Comparison of ENCODE assay signal across 22 mouse cellular contexts in the genomic region with DNA sequence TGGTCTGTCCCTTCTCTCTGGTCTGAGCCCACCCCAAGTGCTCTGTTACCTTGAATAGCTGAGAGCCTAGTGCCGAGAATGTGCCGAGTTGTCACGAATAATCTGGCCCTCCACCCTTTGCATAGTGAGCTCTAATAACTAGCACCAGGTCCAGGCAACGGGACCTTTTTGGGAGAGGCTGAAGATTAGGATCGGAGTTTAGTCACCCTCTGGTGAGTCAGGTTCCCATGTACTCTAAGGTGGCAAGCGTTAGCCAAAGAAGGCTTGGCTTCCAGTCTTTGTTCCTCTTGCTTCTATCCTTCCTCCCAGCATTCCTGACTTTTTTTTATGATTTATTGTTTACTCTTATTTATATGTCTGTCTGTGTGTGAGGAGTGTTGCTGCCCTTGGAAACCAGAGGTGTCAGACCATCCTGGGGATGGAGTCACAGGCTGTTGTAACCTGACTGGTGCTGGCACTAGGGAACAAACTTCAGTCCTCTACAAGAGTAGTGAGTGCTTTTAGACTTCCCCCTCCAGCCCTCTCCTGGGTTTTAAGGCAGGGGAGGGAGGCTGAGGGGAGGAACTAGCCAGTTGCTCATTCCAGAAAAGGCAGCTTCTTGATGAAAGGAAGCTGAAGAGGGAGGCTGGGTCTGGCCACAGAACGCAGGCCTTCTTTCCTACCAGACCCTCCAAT. TPM values are rescaled to one million over a fixed set of nuclear protein-coding genes. Genes with fewer than 3 reads are reported as not detected.
DNase-seq lines count a peak whose midpoint lies in the region; ATAC-seq and TF ChIP-seq lines count a peak whose summit lies in the region.
"Had no signal": no experiment of that assay in that cellular context is flagged by ENCODE, and none has a peak within 500 bp of the region (broad histone marks: within the 10 kb centered on the region; RNA-seq: fewer than 3 reads in every experiment).

No protein-coding gene starts in this region.

- no peak overlapping the region for H3ac ChIP-seq in myocyte (ENCODE audit: control insufficient read depth, insufficient read length)

- H3K27me3 ChIP-seq in heart, postnatal 0 days (ENCODE audit: control insufficient read depth, insufficient read depth, low read length) = no peaks in the 10 kb centered on the region
- peaks cover 13% of the 10 kb centered on the region for H3K27me3 ChIP-seq in heart, embryonic 12.5 days (replicated peaks)
- no peaks in the 10 kb centered on the region for H3K27me3 ChIP-seq in myocyte (ENCODE audit: control insufficient read depth, insufficient read depth, insufficient read length)
- H3K27me3 ChIP-seq in limb, embryonic 10.5 days (ENCODE audit: low read depth, poor library complexity, severe bottlenecking) = no peaks in the 10 kb centered on the region
- H3K27me3 ChIP-seq: kidney, embryonic 15.5 days; neural tube, embryonic 15.5 days had no signal

- H3K4me1 ChIP-seq in heart, postnatal 0 days (ENCODE audit: control insufficient read depth, insufficient read depth) = peaks cover 21% of the 10 kb centered on the region
- H3K4me1 ChIP-seq in heart, embryonic 12.5 days (replicated peaks) = peaks cover 25% of the 10 kb centered on the region; the same call in 1 of the 2 replicates
- H3K4me1 ChIP-seq in brown adipose tissue, adult 24 weeks (ENCODE audit: control insufficient read depth, insufficient read depth, insufficient read length, low read length) = peaks cover 33% of the 10 kb centered on the region
- peaks cover 3% of the 10 kb centered on the region; the same call in 1 of the 2 replicates for H3K4me1 ChIP-seq in limb, embryonic 10.5 days
- H3K4me1 ChIP-seq: neural tube, embryonic 15.5 days had no signal

- no peak overlapping the region for H3K4me3 ChIP-seq in heart, postnatal 0 days (ENCODE audit: low read depth, low read length)
- H3K4me3 ChIP-seq in heart, embryonic 12.5 days = no peak overlapping the region
- H3K4me3 ChIP-seq in brown adipose tissue, adult 24 weeks (ENCODE audit: insufficient read depth, low read depth, low read length) = no peak overlapping the region
- H3K4me3 ChIP-seq in myocyte = no peak overlapping the region
- H3K4me3 ChIP-seq in limb, embryonic 10.5 days = no peak overlapping the region
- H3K4me3 ChIP-seq: kidney, embryonic 15.5 days; liver, embryonic 13.5 days; neural tube, embryonic 15.5 days had no signal

- H3K9me3 ChIP-seq in heart, postnatal 0 days (replicated peaks; ENCODE audit: control insufficient read depth, low read length) = no peaks in the 10 kb centered on the region
- H3K9me3 ChIP-seq in heart, embryonic 12.5 days (replicated peaks) = no peaks in the 10 kb centered on the region
- no peaks in the 10 kb centered on the region for H3K9me3 ChIP-seq in limb, embryonic 10.5 days (replicated peaks)
- H3K9me3 ChIP-seq: kidney, embryonic 15.5 days; liver, embryonic 13.5 days; neural tube, embryonic 15.5 days had no signal

- 38% methylated on average over 7 of the region's 7 CpGs for WGBS in heart, postnatal 0 days
- WGBS in heart, embryonic 12.5 days = 52% methylated on average over 7 of the region's 7 CpGs
- 68% methylated on average over 7 of the region's 7 CpGs for WGBS in limb, embryonic 10.5 days

- no peak for TF ChIP-seq POLR2A in myocyte (IDR thresholded peaks at IDR 0.05; ENCODE audit: insufficient read length, low read depth)

- H3K27ac ChIP-seq in heart, postnatal 0 days (ENCODE audit: low read depth) = peak overlapping the region; percentile 1; the same call in 1 of the 2 replicates
- H3K27ac ChIP-seq in heart, embryonic 12.5 days (ENCODE audit: poor library complexity, severe bottlenecking) = no peak overlapping the region
- peak overlapping the region; percentile 82 for H3K27ac ChIP-seq in brown adipose tissue, adult 24 weeks (replicated peaks; ENCODE audit: low read depth, low read length)
- no peak overlapping the region for H3K27ac ChIP-seq in limb, embryonic 10.5 days
- H3K27ac ChIP-seq: kidney, embryonic 15.5 days; liver, embryonic 13.5 days; macrophage; neural tube, embryonic 15.5 days had no signal

- no peak for DNase-seq in heart, postnatal 0 days (ENCODE audit: low spot score)
- DNase-seq in lung, postnatal 10 days = peak; percentile 34
- DNase-seq in lung, postnatal 25 days (ENCODE audit: low spot score) = no peak
- DNase-seq in limb, embryonic 10.5 days (ENCODE audit: low spot score) = no peak
- DNase-seq in spleen, adult 18-20 months = no peak
- DNase-seq: adrenal gland, postnatal 14 days; cerebellum, adult 9-11 months; heart, postnatal 10 days; layer of hippocampus, adult 9-11 months; liver, embryonic 13.5 days; right cerebral cortex, adult 18-20 months; right cerebral cortex, postnatal 4 days; thymus, adult 18-20 months; thymus, postnatal 4 days had no signal

- H3K9ac ChIP-seq in heart, postnatal 0 days (replicated peaks; ENCODE audit: low read depth, low read length) = no peak overlapping the region
- no peak overlapping the region for H3K9ac ChIP-seq in heart, embryonic 12.5 days
- H3K9ac ChIP-seq: kidney, embryonic 15.5 days; liver, embryonic 13.5 days; neural tube, embryonic 15.5 days had no signal

- no peak for TF ChIP-seq CTCF in heart, postnatal 0 days (IDR thresholded peaks at IDR 0.05; ENCODE audit: low read depth)

- no peak overlapping the region for H3K4me2 ChIP-seq in heart, postnatal 0 days (ENCODE audit: low read depth, low read length)
- no peak overlapping the region for H3K4me2 ChIP-seq in heart, embryonic 12.5 days
- peak overlapping the region; percentile 16 for H3K4me2 ChIP-seq in myocyte (ENCODE audit: low read depth)
- H3K4me2 ChIP-seq: kidney, embryonic 15.5 days; liver, embryonic 13.5 days; midbrain, embryonic 11.5 days; neural tube, embryonic 15.5 days had no signal

- no peak for ATAC-seq in heart, postnatal 0 days (ENCODE audit: insufficient read depth, low read depth)
- ATAC-seq in heart, embryonic 12.5 days (ENCODE audit: insufficient number of reproducible peaks, low FRiP score) = no peak
- ATAC-seq: intestine, postnatal 0 days had no signal

- no peaks in the 10 kb centered on the region for H3K36me3 ChIP-seq in heart, postnatal 0 days (replicated peaks; ENCODE audit: control insufficient read depth, insufficient read depth, low read length)
- H3K36me3 ChIP-seq in heart, embryonic 12.5 days = no peaks in the 10 kb centered on the region
- H3K36me3 ChIP-seq in myocyte (ENCODE audit: control insufficient read depth, insufficient read depth) = no peaks in the 10 kb centered on the region
- H3K36me3 ChIP-seq in limb, embryonic 10.5 days = no peaks in the 10 kb centered on the region
- H3K36me3 ChIP-seq: kidney, embryonic 15.5 days; liver, embryonic 13.5 days; neural tube, embryonic 15.5 days had no signal

- H3K79me2 ChIP-seq in myocyte (ENCODE audit: control insufficient read depth, insufficient read depth) = no peaks in the 10 kb centered on the region

- TF ChIP-seq EP300 in heart, postnatal 0 days (IDR thresholded peaks at IDR 0.05; ENCODE audit: low read depth) = no peak

TF ChIP-seq in myocyte, 11 proteins besides CTCF, POLR2A, EP300 and RAD21:
- no peak for TF ChIP-seq TCF12 (IDR thresholded peaks at IDR 0.05; ENCODE audit: insufficient read depth, poor library complexity, severe bottlenecking)
- TF ChIP-seq MYOD1 (IDR thresholded peaks at IDR 0.05; ENCODE audit: control insufficient read depth in 1 of 3, insufficient read length in 2 of 3, low read depth in 2 of 3) = no peak
- TF ChIP-seq POLR2AphosphoS2 (IDR thresholded peaks at IDR 0.05; ENCODE audit: insufficient read length, low read depth) = no peak
- no peak for TF ChIP-seq TCF3 (IDR thresholded peaks at IDR 0.05; ENCODE audit: insufficient read length, low read depth)
- no peak for TF ChIP-seq MAX (IDR thresholded peaks at IDR 0.05; ENCODE audit: low read depth)
- no peak for TF ChIP-seq REST (IDR thresholded peaks at IDR 0.05; ENCODE audit: insufficient read depth, insufficient read length)
- no peak for TF ChIP-seq SRF (IDR thresholded peaks at IDR 0.05; ENCODE audit: control insufficient read depth, insufficient read length, low read depth)
- TF ChIP-seq CEBPB (IDR thresholded peaks at IDR 0.05; ENCODE audit: insufficient read depth, poor library complexity, severe bottlenecking) = no peak
- no peak for TF ChIP-seq E2F4 (IDR thresholded peaks at IDR 0.05; ENCODE audit: insufficient read depth)
- TF ChIP-seq MYOG (IDR thresholded peaks at IDR 0.05; ENCODE audit: control insufficient read depth in 1 of 3, insufficient read depth in 1 of 3, insufficient read length in 2 of 3, low read depth in 2 of 3) = no peak
- no peak for TF ChIP-seq USF1 (IDR thresholded peaks at IDR 0.05; ENCODE audit: low read depth)

RNA-seq across cellular contexts. Expression of a gene that starts 9.2 kb away (rescaled TPM):
- 60.4 and 61.7 TPM in 2 replicates for total RNA-seq in heart, postnatal 0 days (2014; rRNA removed; ENCODE audit: low replicate concordance)
- polyA plus RNA-seq in heart, postnatal 0 days (2015; fragmentation: Nextera tagmentation; extraction: Ambion mirVana) = 39.5 and 40.3 TPM in 2 replicates
- polyA plus RNA-seq in heart, embryonic 12.5 days (2016; fragmentation: Nextera tagmentation; extraction: Ambion mirVana) = 53.4 and 62.3 TPM in 2 replicates
- polyA plus RNA-seq in brown adipose tissue, adult 24 weeks (2012; ENCODE audit: insufficient read depth, insufficient read length, missing spikeins) = 78.1 and 111 TPM in 2 replicates
- 9.9 TPM for polyA plus RNA-seq in myocyte (2012; fragmentation: generic; extraction: Trizol)
- 26.6 and 41.1 TPM in 2 replicates for polyA plus RNA-seq in limb, embryonic 10.5 days (2016; fragmentation: Nextera tagmentation; extraction: Ambion mirVana)

Comparison
In these comparisons a context has a peak if more than half of its experiments do, and no peak if none do; other contexts are left out.
1. H3K27ac ChIP-seq: peak in heart, postnatal 0 days (single experiment) and brown adipose tissue, adult 24 weeks (single experiment); none in heart, embryonic 12.5 days (single experiment) and limb, embryonic 10.5 days (single experiment).